Mouse (Mus musculus): ENCODE data around the gene Acsf2. TPM values are rescaled to one million over a fixed set of nuclear protein-coding genes. Genes with fewer than 3 reads are reported as not detected.

The Acsf2 gene
- total and polyA plus RNA-seq, 3 experiments = 4.5 to 25.7 (median 7.5) TPM

- no peak overlapping the region for H3K27ac ChIP-seq (ENCODE audit: insufficient read depth, low read depth)
- H3K79me2 ChIP-seq (replicated peaks; ENCODE audit: control insufficient read depth, extremely low read depth, insufficient read depth, poor library complexity, severe bottlenecking) = no peaks in the 10 kb centered on the region
- H3K4me3 ChIP-seq (replicated peaks in 1 of 3; ENCODE audit: low read depth in 2 of 3, low read length in 2 of 3, poor library complexity in 1 of 3) = no peak overlapping the region
- DNase-seq (ENCODE audit: extremely low read depth) = no peak
- no peaks in the 10 kb centered on the region for H3K9me3 ChIP-seq (replicated peaks; ENCODE audit: low read length)
- dilution Hi-C loops (cut with MboI; ENCODE audit: extremely low pct_ligation_motif_present, extremely low pct_unique_long_range_greater_than_20kb, low sequenced_read_pairs) = no loop called here
- no peak overlapping the region for H3K9ac ChIP-seq (ENCODE audit: insufficient read depth, low read depth)
- in situ Hi-C loops (cut with MboI; ENCODE audit: low pct_ligation_motif_present, low pct_unique_long_range_greater_than_20kb, low sequenced_read_pairs) = no loop called here
- peaks cover 0 to 10% of the 10 kb centered on the region in 2 experiments; a peak in 2 of 4 replicates for H3K4me1 ChIP-seq (ENCODE audit: control insufficient read depth in 1 of 2, insufficient read depth in 2 of 2)
- no peak overlapping the region for H3K4me2 ChIP-seq (ENCODE audit: insufficient read depth, low read depth, poor library complexity, severe bottlenecking)
- no peaks in the 10 kb centered on the region for H3K27me3 ChIP-seq (replicated peaks)
- peaks cover 18 to 94% of the 10 kb centered on the region in 2 experiments for H3K36me3 ChIP-seq (replicated peaks in 1 of 2; ENCODE audit: control insufficient read depth in 1 of 2, insufficient read depth in 1 of 2, low read length in 1 of 2)
- TF ChIP-seq SMC3 (IDR thresholded peaks at IDR 0.05; ENCODE audit: low read depth, low read length) (no peak), MAX (IDR thresholded peaks at IDR 0.05; ENCODE audit: low read length) (no peak), MEF2A (IDR thresholded peaks at IDR 0.05; ENCODE audit: borderline replicate concordance, low read depth, low read length) (no peak), POLR2AphosphoS2 (IDR thresholded peaks at IDR 0.05; ENCODE audit: low read depth, low read length) (no peak), ELF1 (IDR thresholded peaks at IDR 0.05; ENCODE audit: low read depth, low read length) (no peak), MAFK (IDR thresholded peaks at IDR 0.05; ENCODE audit: insufficient replicate concordance, low read length) (no peak), MYC (IDR thresholded peaks at IDR 0.05; ENCODE audit: low read depth, low read length) (no peak), ETS1 (conservative IDR thresholded peaks at IDR 0.05; ENCODE audit: low read depth, low read length) (no peak)
Observed at GRCm38 (mm10) chr11:94566534-94566933, 35.1 kb downstream of the Acsf2 start.

GRCm38 (mm10) chr11:94565151-94565479 lies 36.6 kb downstream of the Acsf2 start:
- TF ChIP-seq ZC3H11A (IDR thresholded peaks at IDR 0.05; ENCODE audit: low read depth, low read length) (no peak), ZKSCAN1 (IDR thresholded peaks at IDR 0.05; ENCODE audit: borderline replicate concordance, low read depth, low read length) (no peak), TBP (conservative IDR thresholded peaks at IDR 0.05; ENCODE audit: low read depth, low read length) (no peak), NRF1 (IDR thresholded peaks at IDR 0.05; ENCODE audit: low read depth, low read length) (no peak), JUN (IDR thresholded peaks at IDR 0.05; ENCODE audit: insufficient read depth, low read depth, low read length) (no peak), USF2 (conservative IDR thresholded peaks at IDR 0.05; ENCODE audit: low read depth, low read length) (no peak), EP300 (IDR thresholded peaks at IDR 0.05; ENCODE audit: low read length) (no peak), CTCF (conservative IDR thresholded peaks at IDR 0.05 in 1 of 2, IDR thresholded peaks at IDR 0.05 in 1 of 2; ENCODE audit: low read depth in 2 of 2, low read length in 2 of 2) (no peak), SMC3 (IDR thresholded peaks at IDR 0.05; ENCODE audit: low read depth, low read length) (no peak)
- H3K4me3 ChIP-seq (replicated peaks in 1 of 3; ENCODE audit: low read depth in 2 of 3, low read length in 2 of 3, poor library complexity in 1 of 3) = no peak overlapping the region
- H3K9me3 ChIP-seq (replicated peaks; ENCODE audit: low read length) = no peaks in the 10 kb centered on the region
- DNase-seq (ENCODE audit: extremely low read depth) = no peak
- H3K27ac ChIP-seq (ENCODE audit: insufficient read depth, low read depth) = no peak overlapping the region
- H3K27me3 ChIP-seq (replicated peaks) = no peaks in the 10 kb centered on the region
- in situ Hi-C loops (cut with MboI; ENCODE audit: low pct_ligation_motif_present, low pct_unique_long_range_greater_than_20kb, low sequenced_read_pairs) (no loop called here), dilution Hi-C loops (cut with MboI; ENCODE audit: extremely low pct_ligation_motif_present, extremely low pct_unique_long_range_greater_than_20kb, low sequenced_read_pairs) (no loop called here)
- no peak overlapping the region for H3K4me2 ChIP-seq (ENCODE audit: insufficient read depth, low read depth, poor library complexity, severe bottlenecking)
- peaks cover 0 to 10% of the 10 kb centered on the region in 2 experiments; a peak in 2 of 4 replicates for H3K4me1 ChIP-seq (ENCODE audit: control insufficient read depth in 1 of 2, insufficient read depth in 2 of 2)
- H3K79me2 ChIP-seq (replicated peaks; ENCODE audit: control insufficient read depth, extremely low read depth, insufficient read depth, poor library complexity, severe bottlenecking) = no peaks in the 10 kb centered on the region
- peaks cover 8 to 91% of the 10 kb centered on the region in 2 experiments for H3K36me3 ChIP-seq (replicated peaks in 1 of 2; ENCODE audit: control insufficient read depth in 1 of 2, insufficient read depth in 1 of 2, low read length in 1 of 2)
- no peak overlapping the region for H3K9ac ChIP-seq (ENCODE audit: insufficient read depth, low read depth)
